ENCODE assay signal across 8 mouse cellular contexts in genomic region chr11:21174396-21174795, GRCm38 (mm10).
DNase-seq lines count a peak whose midpoint lies in the region; ATAC-seq lines count a peak whose summit lies in the region.
"Had no signal": no experiment of that assay in that cellular context is flagged by ENCODE, and none has a peak within 500 bp of the region (broad histone marks: within the 10 kb centered on the region; RNA-seq: fewer than 3 reads in every experiment).

No protein-coding gene starts in this region.

- no peak overlapping the region for H3K4me3 ChIP-seq in embryonic facial prominence, embryonic 10.5 days
- no peak overlapping the region for H3K4me3 ChIP-seq in kidney, embryonic 16.5 days (ENCODE audit: low read length)
- H3K4me3 ChIP-seq in hindbrain, embryonic 14.5 days (replicated peaks; ENCODE audit: low read length): no peak overlapping the region
- H3K4me3 ChIP-seq: erythroblast, embryonic 14.5 days had no signal

- H3K36me3 ChIP-seq in embryonic facial prominence, embryonic 10.5 days (replicated peaks): no peaks in the 10 kb centered on the region
- H3K36me3 ChIP-seq in kidney, embryonic 16.5 days (ENCODE audit: insufficient read depth, low read length): no peaks in the 10 kb centered on the region
- no peaks in the 10 kb centered on the region for H3K36me3 ChIP-seq in hindbrain, embryonic 14.5 days (replicated peaks; ENCODE audit: control insufficient read depth, insufficient read depth)

- H3K9ac ChIP-seq in kidney, embryonic 16.5 days (replicated peaks; ENCODE audit: low read length): no peak overlapping the region
- H3K9ac ChIP-seq in hindbrain, embryonic 14.5 days: no peak overlapping the region

- peak; percentile 78 to 79 for DNase-seq in B cell, adult 2 months
- peak; percentile 35 for DNase-seq in embryonic facial prominence, embryonic 10.5 days (ENCODE audit: low spot score)
- peak; percentile 78 for DNase-seq in thymus, postnatal 4 days
- no peak for DNase-seq in hindbrain, embryonic 14.5 days (ENCODE audit: low spot score)

- H3K4me1 ChIP-seq in embryonic facial prominence, embryonic 10.5 days: peaks cover 6% of the 10 kb centered on the region
- no peaks in the 10 kb centered on the region for H3K4me1 ChIP-seq in kidney, embryonic 16.5 days (ENCODE audit: insufficient read depth, low read length)
- H3K4me1 ChIP-seq in hindbrain, embryonic 14.5 days (replicated peaks; ENCODE audit: control insufficient read depth, insufficient read depth, low read length): no peaks in the 10 kb centered on the region

- peaks cover 4% of the 10 kb centered on the region for H3K9me3 ChIP-seq in embryonic facial prominence, embryonic 10.5 days
- peaks cover 5% of the 10 kb centered on the region; the same call in 1 of the 2 replicates for H3K9me3 ChIP-seq in kidney, embryonic 16.5 days (ENCODE audit: low read length)
- H3K9me3 ChIP-seq in hindbrain, embryonic 14.5 days (ENCODE audit: control insufficient read depth, low read length): 0 out of 2 replicates have a peak, but pooled peaks cover 3% of the 10 kb centered on the region

- no peaks in the 10 kb centered on the region for H3K27me3 ChIP-seq in embryonic facial prominence, embryonic 10.5 days (replicated peaks; ENCODE audit: low read depth, poor library complexity, severe bottlenecking)
- H3K27me3 ChIP-seq in kidney, embryonic 16.5 days (ENCODE audit: insufficient read depth, low read length): no peaks in the 10 kb centered on the region
- H3K27me3 ChIP-seq in hindbrain, embryonic 14.5 days (ENCODE audit: control insufficient read depth, insufficient read depth, low read length): no peaks in the 10 kb centered on the region

- 57% methylated on average over 5 of the region's 5 CpGs for WGBS in embryonic facial prominence, embryonic 10.5 days
- 19% methylated on average over 5 of the region's 5 CpGs for WGBS in kidney, embryonic 16.5 days
- WGBS in hindbrain, embryonic 14.5 days: 68% methylated on average over 5 of the region's 5 CpGs

- peak overlapping the region; percentile 37; the same call in 1 of the 2 replicates for H3K27ac ChIP-seq in embryonic facial prominence, embryonic 10.5 days (replicated peaks)
- H3K27ac ChIP-seq in kidney, embryonic 16.5 days (ENCODE audit: low read length): no peak overlapping the region
- no peak overlapping the region for H3K27ac ChIP-seq in hindbrain, embryonic 14.5 days

- peak; percentile 79 for ATAC-seq in CD4-positive, CD25-positive, alpha-beta regulatory T cell, adult 4 months
- 0 out of 2 replicates have a peak, but pooled peaks have one; percentile 39 for ATAC-seq in kidney, embryonic 16.5 days (ENCODE audit: low FRiP score, low TSS enrichment)
- ATAC-seq in monocyte, adult 5-6 weeks (replicated peaks; ENCODE audit: insufficient number of reproducible peaks, low FRiP score, low TSS enrichment, poor library complexity, severe bottlenecking): peak; percentile 76
- ATAC-seq in hindbrain, embryonic 14.5 days (ENCODE audit: low FRiP score): no peak

- no peak overlapping the region for H3K4me2 ChIP-seq in kidney, embryonic 16.5 days (replicated peaks; ENCODE audit: low read depth, low read length)
- H3K4me2 ChIP-seq in hindbrain, embryonic 14.5 days (replicated peaks): no peak overlapping the region
